Mouse (Mus musculus) E14TG2a.4 (cell line): ENCODE measurements around the gene Cadps.

Experiments
- H3K27me3 ChIP-seq: 2 replicates; pipeline ENCODE4 v1.6.1; 2014; ENCODE audit warnings: low read length, control low read depth; ENCODE audit not compliant: insufficient read depth
- H3K36me3 ChIP-seq: 2 replicates; pipeline ENCODE4 v1.6.1; 2014; ENCODE audit warnings: low read length, control low read depth; ENCODE audit not compliant: insufficient read depth
- H3K4me1 ChIP-seq: replicated peaks from 2 replicates; pipeline ENCODE4 v1.6.1; 2014; ENCODE audit warnings: low read depth, low read length, control low read depth
- H3K4me3 ChIP-seq: replicated peaks from 2 replicates; pipeline ENCODE4 v1.5.1; 2014; ENCODE audit warnings: mild to moderate bottlenecking, low read length
- H3K9me3 ChIP-seq: 2 replicates; pipeline ENCODE4 v1.6.1; 2014; ENCODE audit warnings: low read length, control low read depth
- CTCF ChIP-seq: conservative IDR thresholded peaks from 2 replicates; pipeline ENCODE4 v1.5.1; 2014; ENCODE audit warnings: low read length
- NANOG ChIP-seq: IDR thresholded peaks from 2 replicates; pipeline ENCODE4 v1.6.1; 2014; ENCODE audit warnings: borderline replicate concordance, low read length, mixed read lengths
- POU5F1 ChIP-seq: IDR thresholded peaks from 2 replicates; pipeline ENCODE4 v1.6.1; 2014; ENCODE audit warnings: low read length, borderline replicate concordance

Cadps gene

GRCm38 (mm10) chr14:12821831-12822490 is 918 bp downstream of the Cadps start:
- TF ChIP-seq CTCF = no peak
- TF ChIP-seq NANOG = no peak
- no peak for TF ChIP-seq POU5F1
- no peaks in the 10 kb centered on the region for H3K9me3 ChIP-seq
- H3K4me1 ChIP-seq = peaks cover 12% of the 10 kb centered on the region
- no peaks in the 10 kb centered on the region for H3K36me3 ChIP-seq
- peaks cover 14% of the 10 kb centered on the region for H3K27me3 ChIP-seq
- peak overlapping the region; percentile 87 for H3K4me3 ChIP-seq

DNA sequence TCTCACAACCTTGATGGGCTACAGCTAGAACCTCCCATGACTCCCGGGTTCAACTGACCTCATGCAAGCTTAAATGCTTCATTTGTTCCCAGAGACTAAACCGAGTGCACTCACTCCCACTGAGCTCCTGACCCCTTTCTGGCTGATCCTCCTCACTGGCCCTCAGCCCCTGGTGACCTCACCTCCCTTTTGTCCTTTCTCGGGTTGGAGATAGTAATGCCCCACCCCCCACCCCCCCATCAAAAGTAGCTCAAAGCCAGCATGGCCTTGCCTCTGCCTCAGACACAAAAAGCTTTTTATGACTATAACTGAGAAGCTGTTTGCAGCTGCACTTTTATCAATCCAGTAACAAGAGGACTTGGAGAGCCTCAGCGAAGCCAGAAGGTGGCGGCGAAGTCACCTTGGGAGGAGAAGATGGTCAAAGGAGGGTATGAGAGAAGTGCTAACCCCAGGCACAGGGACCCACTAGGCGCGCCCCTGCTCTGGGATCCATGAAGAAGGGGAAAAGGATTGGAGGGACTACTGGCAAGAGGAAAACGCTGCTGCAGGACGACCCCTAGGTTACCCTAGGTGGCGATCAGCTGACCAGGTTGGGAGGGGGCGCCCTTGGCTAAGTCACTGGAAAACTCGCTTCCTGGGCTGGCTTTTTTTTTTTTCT is 1.6 kb downstream of the Cadps start:
- Histone ChIP-seq H3K27me3 (peaks cover 14% of the 10 kb centered on the region), H3K36me3 (no peaks in the 10 kb centered on the region), H3K4me1 (peaks cover 12% of the 10 kb centered on the region), H3K9me3 (no peaks in the 10 kb centered on the region), H3K4me3 (peak overlapping the region; percentile 87)
- TF ChIP-seq POU5F1 = no peak
- TF ChIP-seq CTCF = no peak; the same call in 1 of the 2 replicates
- no peak for TF ChIP-seq NANOG

- no peak for TF ChIP-seq NANOG
- no peak for TF ChIP-seq POU5F1
- TF ChIP-seq CTCF = no peak
These were observed 2.7 kb downstream of the Cadps start for GRCm38 (mm10) chr14:12820149-12820548.

GRCm38 (mm10) chr14:12818442-12818841 is 4.4 kb downstream of the Cadps start:
- H3K36me3 ChIP-seq = no peaks in the 10 kb centered on the region
- peaks cover 10% of the 10 kb centered on the region for H3K4me1 ChIP-seq
- H3K9me3 ChIP-seq = no peaks in the 10 kb centered on the region
- no peak overlapping the region for H3K4me3 ChIP-seq
- TF ChIP-seq CTCF = no peak
- no peak for TF ChIP-seq POU5F1
- no peak for TF ChIP-seq NANOG
- H3K27me3 ChIP-seq = peaks cover 12% of the 10 kb centered on the region

More at GRCm38 (mm10) chr14:12820149-12820548, 2.7 kb downstream of the Cadps start:
- Histone ChIP-seq H3K9me3 (no peaks in the 10 kb centered on the region), H3K36me3 (no peaks in the 10 kb centered on the region), H3K4me1 (peaks cover 12% of the 10 kb centered on the region), H3K27me3 (peaks cover 14% of the 10 kb centered on the region), H3K4me3 (no peak overlapping the region)

- H3K9me3 ChIP-seq = no peaks in the 10 kb centered on the region
- no peaks in the 10 kb centered on the region for H3K4me1 ChIP-seq
- no peaks in the 10 kb centered on the region for H3K27me3 ChIP-seq
- H3K36me3 ChIP-seq = no peaks in the 10 kb centered on the region
- no peak overlapping the region for H3K4me3 ChIP-seq
- TF ChIP-seq NANOG (no peak), CTCF (no peak), POU5F1 (no peak)
These were observed 10.8 kb downstream of the Cadps start for GRCm38 (mm10) chr14:12812072-12812471.

DNA sequence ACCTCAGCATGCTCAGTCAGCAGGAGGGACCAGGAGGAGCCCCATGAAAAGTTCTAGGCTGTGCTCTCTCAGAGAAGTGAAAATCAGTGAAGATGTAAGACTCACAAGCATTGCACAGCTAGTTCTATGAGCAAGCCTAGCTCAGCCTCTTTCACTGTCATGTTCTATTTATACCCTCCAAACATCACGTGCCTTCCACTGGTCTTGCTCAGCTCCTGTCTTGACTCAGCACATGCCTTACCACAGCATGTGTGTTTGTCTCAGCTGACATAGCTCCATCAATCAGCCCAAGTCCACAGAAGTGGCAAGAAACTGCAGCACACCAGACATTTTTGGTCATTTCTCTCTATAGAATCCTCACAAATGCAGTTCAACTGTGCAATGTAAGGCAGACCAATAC is 19.9 kb downstream of the Cadps start:
- H3K4me3 ChIP-seq = no peak overlapping the region
- H3K4me1 ChIP-seq = no peaks in the 10 kb centered on the region
- H3K36me3 ChIP-seq = no peaks in the 10 kb centered on the region
- H3K27me3 ChIP-seq = no peaks in the 10 kb centered on the region
- TF ChIP-seq NANOG (no peak), CTCF (no peak), POU5F1 (no peak)
- no peaks in the 10 kb centered on the region for H3K9me3 ChIP-seq

DNA sequence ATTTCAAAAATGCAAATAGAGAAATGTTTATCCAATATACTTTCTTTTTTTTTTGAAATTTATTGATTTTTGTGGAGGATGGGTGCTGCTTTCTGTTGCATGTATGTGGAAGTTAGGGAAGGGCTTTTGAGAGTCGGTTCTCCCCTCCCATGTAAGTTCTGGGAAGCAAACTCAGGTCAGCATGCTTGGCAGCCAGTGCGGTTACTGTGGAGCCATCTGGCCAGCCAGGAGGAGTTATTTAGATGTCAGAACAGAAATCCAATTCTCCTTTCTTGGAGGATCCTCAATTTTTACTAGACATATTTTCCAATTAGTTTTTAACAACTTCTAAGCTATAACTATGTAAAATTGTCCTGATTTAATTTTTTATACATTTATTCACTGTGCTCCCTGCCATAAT is 21.8 kb downstream of the Cadps start:
- Histone ChIP-seq H3K9me3 (no peaks in the 10 kb centered on the region), H3K36me3 (no peaks in the 10 kb centered on the region), H3K27me3 (no peaks in the 10 kb centered on the region), H3K4me3 (no peak overlapping the region), H3K4me1 (no peaks in the 10 kb centered on the region)
- no peak for TF ChIP-seq NANOG
- no peak for TF ChIP-seq CTCF
- TF ChIP-seq POU5F1 = no peak

GRCm38 (mm10) chr14:12798926-12799325 is 24.0 kb downstream of the Cadps start:
- H3K27me3 ChIP-seq = no peaks in the 10 kb centered on the region
- H3K9me3 ChIP-seq = no peaks in the 10 kb centered on the region
- no peak overlapping the region for H3K4me3 ChIP-seq
- no peak for TF ChIP-seq CTCF
- no peaks in the 10 kb centered on the region; the same call in 1 of the 2 replicates for H3K4me1 ChIP-seq
- H3K36me3 ChIP-seq = no peaks in the 10 kb centered on the region

GRCm38 (mm10) chr14:12784296-12784695 is 38.6 kb downstream of the Cadps start:
- H3K4me1 ChIP-seq = peaks cover 9% of the 10 kb centered on the region; the same call in 1 of the 2 replicates
- no peak for TF ChIP-seq POU5F1

More at GRCm38 (mm10) chr14:12784296-12784695, 38.6 kb downstream of the Cadps start:
- Histone ChIP-seq H3K36me3 (no peaks in the 10 kb centered on the region), H3K27me3 (no peaks in the 10 kb centered on the region), H3K4me3 (no peak overlapping the region), H3K9me3 (peaks cover 4% of the 10 kb centered on the region; the same call in 1 of the 2 replicates)
